Mouse (Mus musculus): ENCODE measurements around the gene Ssbp2. TPM values are rescaled to one million over a fixed set of nuclear protein-coding genes. Genes with fewer than 3 reads are reported as not detected.

The Ssbp2 gene
- polyA plus RNA-seq, 1 experiment, result 107 TPM

DNA sequence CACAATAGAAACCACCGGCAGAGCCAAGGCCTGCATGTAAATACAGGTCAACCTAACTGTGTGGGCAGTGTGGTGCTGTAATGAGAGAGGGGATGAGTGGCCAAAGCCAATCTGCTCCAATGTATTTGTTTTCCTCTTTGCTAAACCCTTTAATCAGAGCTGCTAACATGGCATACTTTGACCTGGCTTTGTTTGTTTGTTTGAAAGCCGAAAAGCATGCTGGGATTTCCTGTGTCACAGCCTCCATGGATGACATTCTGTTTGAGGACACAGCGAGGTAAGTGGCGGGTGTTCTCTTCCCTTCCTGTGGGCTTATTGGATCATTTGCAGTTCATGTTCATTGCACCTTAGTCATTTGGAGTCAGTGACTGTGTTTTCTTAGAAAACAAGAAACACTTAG, 289.9 kb downstream of the Ssbp2 start:
- Histone ChIP-seq H3K27ac (ENCODE audit: insufficient read depth, low read length) (no peak overlapping the region), H3K4me1 (ENCODE audit: control insufficient read depth, insufficient read depth, low read length) (no peaks in the 10 kb centered on the region), H3K4me3 (ENCODE audit: insufficient read depth, low read length) (no peak overlapping the region)
- no peak for TF ChIP-seq POLR2A (IDR thresholded peaks at IDR 0.05; ENCODE audit: extremely low read depth, insufficient read depth, low read length)
- TF ChIP-seq CTCF (IDR thresholded peaks at IDR 0.05; ENCODE audit: extremely low read depth, insufficient read depth, low read length), result no peak

Other genes starting within 250 kb of the Ssbp2 start
- 9.9 and 11.2 TPM in 2 replicates for gene Atg10, start 236.3 kb upstream of the Ssbp2 start, polyA plus RNA-seq (2012; rRNA removed)

Measured in cortical plate, adult 2 months (tissue).